Comparison of ENCODE assay signal across 9 mouse cellular contexts in genomic region chr12:12676676-12677075, GRCm38 (mm10).
A peak's percentile ranks its signal among the peaks of the same experiment; 100 is the strongest.
DNase-seq lines count a peak whose midpoint lies in the region; ATAC-seq and TF ChIP-seq lines count a peak whose summit lies in the region.
"Had no signal": no experiment of that assay in that cellular context is flagged by ENCODE, and none has a peak within 500 bp of the region (broad histone marks: within the 10 kb centered on the region; RNA-seq: fewer than 3 reads in every experiment).

No protein-coding gene starts in this region.

- no peaks in the 10 kb centered on the region for H3K36me3 ChIP-seq in hindbrain, embryonic 10.5 days
- H3K36me3 ChIP-seq in hindbrain, embryonic 12.5 days: no peaks in the 10 kb centered on the region
- H3K36me3 ChIP-seq in midbrain, postnatal 0 days (ENCODE audit: insufficient read depth, low read length): no peaks in the 10 kb centered on the region
- H3K36me3 ChIP-seq in liver, embryonic 11.5 days (ENCODE audit: control insufficient read depth, insufficient read depth, low read length): no peaks in the 10 kb centered on the region

- H3K9ac ChIP-seq in hindbrain, embryonic 12.5 days: no peak overlapping the region
- H3K9ac ChIP-seq in midbrain, postnatal 0 days (replicated peaks; ENCODE audit: low read length, poor library complexity, severe bottlenecking): no peak overlapping the region
- H3K9ac ChIP-seq in liver, embryonic 11.5 days (ENCODE audit: low read depth, low read length): no peak overlapping the region

- H3K4me2 ChIP-seq in hindbrain, embryonic 12.5 days (replicated peaks): no peak overlapping the region
- H3K4me2 ChIP-seq in midbrain, postnatal 0 days (ENCODE audit: low read depth, low read length, poor library complexity, severe bottlenecking): no peak overlapping the region
- H3K4me2 ChIP-seq in liver, embryonic 11.5 days: no peak overlapping the region

- no peak for DNase-seq in hindbrain, embryonic 10.5 days (ENCODE audit: low spot score)
- DNase-seq in cerebellum, postnatal 10 days: peak; percentile 95 to 97
- DNase-seq in gastrocnemius, postnatal 4 days (ENCODE audit: low spot score in 2 of 2): peak; percentile 29 to 60
- DNase-seq in layer of hippocampus, postnatal 10 days (ENCODE audit: low spot score in 2 of 2): peak; percentile 83 to 86
- peak; percentile 92 for DNase-seq in midbrain, postnatal 0 days (ENCODE audit: low spot score)
- DNase-seq in urinary bladder, postnatal 10 days (ENCODE audit: low spot score): no peak
- DNase-seq in liver, embryonic 11.5 days (ENCODE audit: low spot score): no peak

- no peaks in the 10 kb centered on the region for H3K9me3 ChIP-seq in hindbrain, embryonic 10.5 days
- H3K9me3 ChIP-seq in hindbrain, embryonic 12.5 days (replicated peaks): no peaks in the 10 kb centered on the region
- H3K9me3 ChIP-seq in midbrain, postnatal 0 days (ENCODE audit: low read length): no peaks in the 10 kb centered on the region
- H3K9me3 ChIP-seq in liver, embryonic 11.5 days (ENCODE audit: control insufficient read depth, low read length): no peaks in the 10 kb centered on the region

- H3K27ac ChIP-seq in hindbrain, embryonic 10.5 days: peak overlapping the region; percentile 54
- no peak overlapping the region for H3K27ac ChIP-seq in hindbrain, embryonic 12.5 days
- no peak overlapping the region for H3K27ac ChIP-seq in midbrain, postnatal 0 days (ENCODE audit: low read depth, low read length)
- no peak overlapping the region for H3K27ac ChIP-seq in liver, embryonic 11.5 days (ENCODE audit: low read depth, low read length)

- peaks cover 49% of the 10 kb centered on the region for H3K4me1 ChIP-seq in hindbrain, embryonic 10.5 days (replicated peaks)
- H3K4me1 ChIP-seq in hindbrain, embryonic 12.5 days: peaks cover 31% of the 10 kb centered on the region
- peaks cover 7% of the 10 kb centered on the region; the same call in 1 of the 2 replicates for H3K4me1 ChIP-seq in midbrain, postnatal 0 days (ENCODE audit: insufficient read depth, low read length)
- no peaks in the 10 kb centered on the region for H3K4me1 ChIP-seq in liver, embryonic 11.5 days (replicated peaks; ENCODE audit: control insufficient read depth, insufficient read depth, low read length)

- no peaks in the 10 kb centered on the region; the same call in 1 of the 2 replicates for H3K27me3 ChIP-seq in hindbrain, embryonic 10.5 days (ENCODE audit: insufficient read depth, poor library complexity, severe bottlenecking)
- H3K27me3 ChIP-seq in hindbrain, embryonic 12.5 days: no peaks in the 10 kb centered on the region
- peaks cover 2% of the 10 kb centered on the region; the same call in 1 of the 2 replicates for H3K27me3 ChIP-seq in midbrain, postnatal 0 days (ENCODE audit: insufficient read depth, low read length)
- no peaks in the 10 kb centered on the region for H3K27me3 ChIP-seq in liver, embryonic 11.5 days (replicated peaks; ENCODE audit: control insufficient read depth, insufficient read depth, low read length)
- H3K27me3 ChIP-seq: CH12.LX had no signal

- no peak overlapping the region for H3K4me3 ChIP-seq in hindbrain, embryonic 10.5 days
- H3K4me3 ChIP-seq in hindbrain, embryonic 12.5 days: no peak overlapping the region
- no peak overlapping the region for H3K4me3 ChIP-seq in midbrain, postnatal 0 days (ENCODE audit: low read depth, low read length)
- no peak overlapping the region for H3K4me3 ChIP-seq in liver, embryonic 11.5 days (ENCODE audit: low read depth, low read length)

- no peak for ATAC-seq in hindbrain, embryonic 12.5 days (ENCODE audit: low FRiP score)
- ATAC-seq in midbrain, postnatal 0 days (ENCODE audit: low FRiP score): 0 out of 2 replicates have a peak, but pooled peaks have one; percentile 21
- ATAC-seq in liver, embryonic 11.5 days (replicated peaks; ENCODE audit: low FRiP score): no peak

- WGBS in hindbrain, embryonic 10.5 days: 47% methylated on average over 9 of the region's 9 CpGs
- 47% methylated on average over 9 of the region's 9 CpGs for WGBS in hindbrain, embryonic 12.5 days
- 25% methylated on average over 9 of the region's 9 CpGs for WGBS in midbrain, postnatal 0 days
- WGBS in liver, embryonic 11.5 days: 75% methylated on average over 9 of the region's 9 CpGs

- no peak for TF ChIP-seq CTCF in midbrain, postnatal 0 days (IDR thresholded peaks at IDR 0.05)

Comparison
In these comparisons a context has a peak if more than half of its experiments do, and no peak if none do; other contexts are left out.
1. DNase-seq: peak in cerebellum, postnatal 10 days (2 of 2), gastrocnemius, postnatal 4 days (2 of 2), layer of hippocampus, postnatal 10 days (2 of 2) and midbrain, postnatal 0 days (single experiment); none in hindbrain, embryonic 10.5 days (single experiment), urinary bladder, postnatal 10 days (single experiment) and liver, embryonic 11.5 days (single experiment).